Mouse (Mus musculus): ENCODE results near the gene Chrna1. TPM values are rescaled to one million over a fixed set of nuclear protein-coding genes. Genes with fewer than 3 reads are reported as not detected.

The Chrna1 gene
- polyA plus RNA-seq (2014; fragmentation: Illumina TruSeq; extraction: RNeasy Lipid Tissue Mini Kit (QIAGEN cat#74804); ENCODE audit: insufficient read depth, low read depth, low replicate concordance), result not detected

DNA sequence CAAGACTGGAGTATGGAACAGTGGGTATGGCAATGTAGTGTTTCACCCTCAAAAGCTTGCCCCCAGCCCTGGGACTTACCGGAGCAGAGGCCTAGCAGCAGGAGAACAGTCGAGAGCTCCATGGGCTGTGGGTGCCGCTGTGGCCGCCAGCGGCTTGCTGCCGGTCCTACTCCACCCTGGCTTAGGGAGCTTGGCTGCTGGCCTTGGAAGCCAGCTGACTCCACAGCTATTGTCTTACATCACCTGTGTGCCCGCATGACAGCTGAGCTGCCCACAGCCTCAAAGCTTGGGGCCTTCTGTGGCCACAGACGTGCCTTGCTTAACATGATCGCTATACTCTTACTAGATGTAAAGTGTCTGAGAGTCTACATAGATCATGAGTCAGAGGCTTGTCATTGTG lies at the start of gene Chrna1:
TSS of gene Chrna1 (minus strand) at position 173 of the 400 bp plus-strand sequence.

DNA sequence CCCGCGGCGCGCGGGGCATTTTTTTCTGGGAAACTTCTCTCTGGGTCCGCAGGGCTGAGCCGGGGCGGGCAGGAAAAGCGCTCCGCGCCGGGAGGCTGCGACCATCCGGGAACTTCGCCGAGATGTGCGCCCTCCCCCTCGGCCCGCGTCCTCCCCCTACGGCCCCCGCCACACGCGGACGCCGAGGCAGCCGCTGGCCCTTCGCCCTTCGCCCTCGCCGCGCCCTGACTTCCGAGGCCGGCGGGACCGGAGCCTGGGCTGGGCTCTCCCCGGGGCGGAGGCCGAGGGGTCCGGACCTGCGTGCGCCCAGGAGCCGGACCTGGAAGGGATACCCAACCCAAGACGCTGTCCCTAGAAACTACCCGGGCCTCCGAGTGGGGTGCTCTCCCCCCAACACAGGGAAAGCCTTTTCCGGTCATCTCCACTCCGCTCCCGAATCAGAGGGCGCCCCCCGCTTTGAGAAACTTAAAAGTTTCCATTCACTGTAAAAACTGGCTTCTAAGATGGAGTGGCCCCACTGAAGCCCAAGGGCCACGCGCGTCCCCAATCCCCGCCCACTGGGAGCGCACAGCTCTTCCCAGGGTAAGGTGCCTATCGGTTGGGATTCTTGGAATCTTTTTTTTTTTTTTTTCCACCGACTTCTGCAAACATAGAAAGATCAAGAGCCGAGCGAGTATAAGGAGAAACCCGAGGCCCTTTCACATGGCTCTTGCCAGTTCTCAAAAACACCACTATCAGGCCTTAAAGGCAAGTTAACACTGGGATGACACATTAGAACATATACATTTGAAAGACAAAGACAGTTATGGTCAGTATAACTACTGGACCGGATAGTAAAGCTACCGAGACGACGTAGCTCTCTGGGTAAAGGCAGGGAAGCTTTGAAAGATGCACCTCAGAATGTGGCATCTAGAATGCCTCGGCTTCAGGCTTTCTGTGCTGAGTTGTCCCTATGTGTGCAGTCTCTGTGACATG lies 50.5 kb downstream of the Chrna1 start, which contains the start of gene Wipf1:
TSS of gene Wipf1 (minus strand) at position 379 of the 975 bp plus-strand sequence.

Other genes starting within 250 kb of the Chrna1 start
- gene Gpr155, start 193.8 kb downstream of the Chrna1 start, polyA plus RNA-seq (2014; fragmentation: Illumina TruSeq; extraction: RNeasy Lipid Tissue Mini Kit (QIAGEN cat#74804); ENCODE audit: insufficient read depth, low read depth, low replicate concordance), result 9.0 TPM
- gene Wipf1, start 50.6 kb downstream of the Chrna1 start, polyA plus RNA-seq (2014; fragmentation: Illumina TruSeq; extraction: RNeasy Lipid Tissue Mini Kit (QIAGEN cat#74804); ENCODE audit: insufficient read depth, low read depth, low replicate concordance), result 16.1 TPM
- 18.3 TPM for gene Chn1, start 195.0 kb upstream of the Chrna1 start, polyA plus RNA-seq (2014; fragmentation: Illumina TruSeq; extraction: RNeasy Lipid Tissue Mini Kit (QIAGEN cat#74804); ENCODE audit: insufficient read depth, low read depth, low replicate concordance)